Mouse (Mus musculus) G1E (cell line): ENCODE measurements around the gene Nes.

ENCODE experiments used
- CTCF ChIP-seq: IDR thresholded peaks from 2 replicates; pipeline ENCODE4 v1.5.1; 2012; ENCODE audit warnings: low read depth, low read length, inconsistent platforms, mixed read lengths
- GATA1 ChIP-seq: IDR thresholded peaks from 2 replicates; pipeline ENCODE4 v1.6.1; 2012; ENCODE audit warnings: borderline replicate concordance, low read length, inconsistent platforms, mixed read lengths
- TAL1 ChIP-seq: conservative IDR thresholded peaks from 2 replicates; pipeline ENCODE4 v1.6.1; 2012; ENCODE audit warnings: low read depth, low read length, inconsistent platforms, mixed read lengths

DNA sequence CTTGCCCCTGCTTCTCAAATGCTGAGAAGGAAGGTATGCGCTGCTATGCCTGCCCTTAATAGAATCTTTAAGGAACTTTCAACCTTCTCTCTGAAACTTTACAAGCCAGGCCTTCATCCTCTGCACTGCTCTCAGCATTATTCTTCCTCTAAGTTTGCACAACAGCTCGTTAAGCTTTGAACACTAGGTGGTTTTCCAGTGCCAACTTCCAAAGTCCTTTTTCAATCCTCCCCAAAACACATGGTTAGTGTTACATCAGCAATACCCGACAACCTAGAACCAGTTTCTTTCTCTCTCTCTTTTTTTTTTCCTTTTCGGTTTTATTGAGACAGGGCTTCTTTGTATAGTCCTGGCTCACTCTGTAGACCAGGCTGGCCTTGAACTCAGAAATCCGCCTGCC, 36.9 kb upstream of the Nes start:
- no peak for TF ChIP-seq CTCF
- no peak for TF ChIP-seq GATA1
- no peak for TF ChIP-seq TAL1
